Mouse (Mus musculus) cerebellum, adult 2 months (tissue): ENCODE results near the gene Fam69a. TPM values are rescaled to one million over a fixed set of nuclear protein-coding genes. Genes with fewer than 3 reads are reported as not detected.

Source experiments
- DNase-seq, 2 experiments: peaks; one replicate each; pipeline ENCODE4 v3.0.0; 2021
- H3K27ac ChIP-seq: fragments of 200-500 bp; 2 replicates; pipeline ENCODE4 v1.5.1; 2012; ENCODE audit warnings: low read length, control low read depth, inconsistent platforms; ENCODE audit not compliant: insufficient read depth
- H3K27me3 ChIP-seq: fragments of 200-500 bp; 2 replicates; pipeline ENCODE4 v1.6.1; 2012; ENCODE audit warnings: inconsistent platforms, mild to moderate bottlenecking, low read length, moderate library complexity; ENCODE audit not compliant: control insufficient read depth, insufficient read depth
- H3K4me1 ChIP-seq: fragments of 200-500 bp; 2 replicates; pipeline ENCODE4 v1.6.1; 2011; ENCODE audit warnings: low read length; ENCODE audit not compliant: control insufficient read depth, insufficient read depth
- H3K4me3 ChIP-seq: fragments of 200-500 bp; replicated peaks from 2 replicates; pipeline ENCODE3; 2011; ENCODE audit warnings: mild to moderate bottlenecking, low read depth, low read length, control low read depth; ENCODE audit not compliant: insufficient read depth
- CTCF ChIP-seq: fragments of 200-500 bp; IDR thresholded peaks from 2 replicates; pipeline ENCODE4 v1.5.1; 2011; ENCODE audit warnings: low read depth, mild to moderate bottlenecking, control low read depth, low read length, moderate library complexity, borderline replicate concordance; ENCODE audit not compliant: insufficient read depth
- POLR2A ChIP-seq: fragments of 200-500 bp; IDR thresholded peaks from 2 replicates; pipeline ENCODE4 v1.6.1; 2011; ENCODE audit warnings: low read length, control low read depth, borderline replicate concordance; ENCODE audit not compliant: insufficient read depth
- WGBS: fragments of 180-500 bp; shearing (Covaris S2); methylation state at CpG from one replicate; pipeline ENCODE4 v1.1.7; 2018; 5-methylcytosine and 5-hydroxymethylcytosine counted together
- polyA plus RNA-seq: library from polyadenylated mRNA; depleted of rRNA; stranded (reverse); fragments of >200 nt; gene quantifications from 2 replicates; pipeline ENCODE4 v1.2.3, GENCODE M21; 2012

The Fam69a gene
- polyA plus RNA-seq, 1 experiment: 30.9 TPM

DNA sequence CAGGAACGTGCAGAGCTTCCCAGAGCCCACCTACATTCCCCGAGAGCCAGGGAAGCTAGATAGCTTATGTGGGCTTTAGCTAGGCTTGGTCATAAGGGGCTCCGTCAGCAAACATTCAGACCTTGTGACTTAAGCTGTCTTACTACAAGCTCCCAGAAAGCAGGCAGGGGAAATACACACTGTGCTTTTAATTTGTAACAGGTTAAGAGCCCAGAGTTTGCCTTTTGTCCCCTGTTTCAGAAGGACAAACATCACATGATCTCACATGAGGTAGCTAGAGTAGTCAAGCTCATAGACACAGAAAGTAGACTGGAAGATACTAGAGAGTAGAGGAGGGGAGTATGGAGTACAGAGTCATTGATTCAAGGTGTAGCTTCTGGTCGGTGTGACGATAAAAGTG lies 106.2 kb downstream of the Fam69a start:
- 83% methylated on average over 5 of the region's 5 CpGs for WGBS

DNA sequence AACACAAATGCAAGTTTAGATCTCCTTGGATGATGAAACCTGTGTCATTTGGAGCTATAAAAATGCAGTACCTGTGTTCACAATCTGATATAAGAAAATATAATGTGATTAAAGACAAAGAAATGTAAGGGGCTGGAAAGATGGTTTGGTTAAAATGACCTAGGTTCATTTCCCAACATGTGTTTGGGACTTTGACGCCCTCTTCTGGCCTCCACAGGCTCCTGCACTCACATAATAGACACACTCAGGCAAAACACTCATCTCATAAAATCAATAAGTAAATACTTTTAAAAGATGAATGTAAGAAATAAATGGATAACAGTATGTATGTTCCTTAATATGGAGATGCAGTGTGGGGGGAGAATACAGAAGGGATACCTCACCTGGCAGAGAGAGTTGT lies 109.8 kb downstream of the Fam69a start:
- Histone ChIP-seq H3K4me3 (no peak overlapping the region), H3K4me1 (no peaks in the 10 kb centered on the region), H3K27ac (no peak overlapping the region), H3K27me3 (no peaks in the 10 kb centered on the region)
- TF ChIP-seq POLR2A (no peak), CTCF (no peak)
- WGBS: 82% methylated on average over 1 of the region's 1 CpGs
- DNase-seq: no peak

More for the DNA sequence above, 106.2 kb downstream of the Fam69a start:
- no peaks in the 10 kb centered on the region for H3K4me1 ChIP-seq
- H3K27me3 ChIP-seq: no peaks in the 10 kb centered on the region
- H3K4me3 ChIP-seq: no peak overlapping the region
- no peak overlapping the region for H3K27ac ChIP-seq
- DNase-seq: no peak
- TF ChIP-seq POLR2A (no peak), CTCF (no peak)

- no peaks in the 10 kb centered on the region for H3K27me3 ChIP-seq
- no peaks in the 10 kb centered on the region for H3K4me1 ChIP-seq
- TF ChIP-seq CTCF (no peak), POLR2A (no peak)
- H3K4me3 ChIP-seq: no peak overlapping the region
- no peak for DNase-seq
- H3K27ac ChIP-seq: no peak overlapping the region
Measured at GRCm38 (mm10) chr5:107875261-107875611, 111.6 kb downstream of the Fam69a start.

DNA sequence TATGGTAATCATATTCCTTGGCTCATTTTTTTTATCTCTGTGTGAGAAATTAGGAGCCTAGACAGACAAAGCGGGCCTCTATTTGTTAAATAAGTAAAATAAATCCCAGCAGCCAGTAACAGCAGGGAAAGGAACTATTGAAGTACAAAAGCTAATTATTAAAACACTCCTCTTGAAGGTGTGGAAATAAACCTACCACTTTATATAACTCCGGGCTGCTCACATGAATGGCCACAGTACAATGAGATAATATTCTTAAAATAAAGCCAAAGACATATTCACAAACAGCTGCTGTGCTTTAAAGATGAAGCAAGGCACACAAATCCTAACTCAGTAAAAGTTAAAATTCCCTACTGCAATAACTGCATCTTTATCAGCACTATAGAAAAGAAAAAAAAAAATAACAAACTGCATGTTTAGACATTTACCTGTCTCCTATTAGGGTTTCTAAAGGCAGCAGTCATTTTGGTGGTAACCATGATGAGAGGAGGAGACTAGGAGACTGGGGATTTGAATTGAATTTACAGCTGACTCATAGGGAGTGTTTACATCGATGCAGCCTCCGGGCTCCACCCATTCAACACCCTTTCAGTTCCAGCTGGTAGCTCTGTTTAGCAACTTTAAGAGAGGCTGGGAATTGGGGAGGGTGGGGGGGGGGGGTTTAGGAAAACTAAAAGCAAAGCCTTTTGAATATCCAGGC lies 112.2 kb downstream of the Fam69a start, which contains the start of gene Evi5:
Gene Evi5, minus strand, starts transcription at position 547 of the 700 bp plus-strand sequence.
- DNase-seq: no peak
- WGBS: 52% methylated on average over 4 of the region's 4 CpGs
- Histone ChIP-seq H3K4me1 (no peaks in the 10 kb centered on the region), H3K27me3 (no peaks in the 10 kb centered on the region), H3K27ac (no peak within 1 kb of the TSS), H3K4me3 (no peak within 1 kb of the TSS)
- TF ChIP-seq CTCF: no peak
- TF ChIP-seq POLR2A: no peak

DNA sequence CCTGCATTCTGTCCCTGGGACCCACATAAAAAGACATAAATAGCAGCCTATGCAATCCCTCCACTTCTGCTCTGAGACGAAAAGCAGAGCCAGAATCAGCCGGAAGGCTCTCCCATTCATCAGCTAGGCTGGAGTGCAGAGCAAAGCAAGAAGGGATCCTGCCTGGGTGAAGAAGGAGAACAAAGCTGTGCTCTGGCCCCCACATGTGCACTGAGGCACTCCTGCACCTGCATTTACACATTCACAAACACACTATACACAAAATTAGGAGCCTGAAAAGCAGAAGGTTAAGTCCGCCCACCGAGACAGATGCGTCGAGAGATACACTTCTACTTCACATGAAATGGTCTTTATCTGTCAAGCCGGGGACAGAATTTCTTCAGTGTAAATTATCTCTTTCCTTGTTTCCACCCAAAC lies 113.0 kb downstream of the Fam69a start:
- no peaks in the 10 kb centered on the region for H3K4me1 ChIP-seq
- no peak overlapping the region for H3K27ac ChIP-seq
- no peaks in the 10 kb centered on the region for H3K27me3 ChIP-seq
- no peak for TF ChIP-seq CTCF
- no peak for TF ChIP-seq POLR2A
- 74% methylated on average over 7 of the region's 7 CpGs for WGBS
- no peak overlapping the region for H3K4me3 ChIP-seq
- no peak for DNase-seq

DNA sequence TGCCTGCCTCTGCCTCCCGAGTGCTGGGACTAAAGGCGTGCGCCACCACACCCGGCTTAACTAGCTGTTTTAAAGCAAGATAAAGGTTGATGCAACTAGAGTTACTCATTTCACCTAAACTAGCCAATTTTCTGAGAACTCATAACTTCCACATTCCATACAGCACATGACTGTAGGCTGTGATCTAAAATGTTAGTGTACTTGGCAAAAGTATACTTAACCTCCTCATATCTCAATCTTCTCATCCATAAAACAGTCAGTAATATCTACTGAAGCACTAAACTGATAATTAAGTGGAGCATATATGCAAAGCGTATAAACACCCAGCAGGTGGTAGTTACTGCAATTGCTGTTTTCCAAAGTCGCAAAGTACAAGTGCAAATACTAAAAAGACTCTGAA lies 113.6 kb downstream of the Fam69a start:
- no peak overlapping the region for H3K4me3 ChIP-seq

GRCm38 (mm10) chr5:107869701-107870100 lies 117.2 kb downstream of the Fam69a start:
- TF ChIP-seq CTCF (no peak), POLR2A (no peak)

More for the DNA sequence above, 113.6 kb downstream of the Fam69a start:
- no peak overlapping the region for H3K27ac ChIP-seq
- no peaks in the 10 kb centered on the region for H3K4me1 ChIP-seq
- TF ChIP-seq CTCF (no peak), POLR2A (no peak)
- no peaks in the 10 kb centered on the region for H3K27me3 ChIP-seq
- no peak for DNase-seq
- WGBS: 83% methylated on average over 6 of the region's 6 CpGs

GRCm38 (mm10) chr5:107868905-107869424 lies 117.9 kb downstream of the Fam69a start:
- H3K27me3 ChIP-seq: no peaks in the 10 kb centered on the region
- H3K27ac ChIP-seq: peak overlapping the region; percentile 76; the same call in 1 of the 2 replicates
- TF ChIP-seq POLR2A (peak; percentile 45; the same call in 1 of the 2 replicates), CTCF (no peak)
- under 1% methylated on average over 58 of the region's 58 CpGs for WGBS
- DNase-seq: peak; percentile 93 to 94
- peaks cover 4% of the 10 kb centered on the region for H3K4me1 ChIP-seq
- H3K4me3 ChIP-seq: peak overlapping the region; percentile 92

More at GRCm38 (mm10) chr5:107869701-107870100, 117.2 kb downstream of the Fam69a start:
- DNase-seq: no peak
- Histone ChIP-seq H3K27ac (no peak overlapping the region), H3K4me3 (no peak overlapping the region), H3K4me1 (peaks cover 4% of the 10 kb centered on the region), H3K27me3 (no peaks in the 10 kb centered on the region)
- 44% methylated on average over 2 of the region's 2 CpGs for WGBS
